ENCODE assay signal across 22 mouse cellular contexts in genomic region chr11:35370705-35371104, GRCm38 (mm10).
DNase-seq lines count a peak whose midpoint lies in the region; ATAC-seq and TF ChIP-seq lines count a peak whose summit lies in the region.
"Had no signal": no experiment of that assay in that cellular context is flagged by ENCODE, and none has a peak within 500 bp of the region (broad histone marks: within the 10 kb centered on the region; RNA-seq: fewer than 3 reads in every experiment).

No protein-coding gene starts in this region.

- H3K36me3 ChIP-seq in embryonic facial prominence, embryonic 10.5 days (replicated peaks), result no peaks in the 10 kb centered on the region; the same call in 1 of the 2 replicates
- no peaks in the 10 kb centered on the region for H3K36me3 ChIP-seq in hindbrain, embryonic 11.5 days (ENCODE audit: control insufficient read depth, insufficient read depth, low read length)
- H3K36me3 ChIP-seq in forebrain, embryonic 13.5 days (ENCODE audit: poor library complexity, severe bottlenecking), result no peaks in the 10 kb centered on the region
- H3K36me3 ChIP-seq: embryonic facial prominence, embryonic 12.5 days; hindbrain, embryonic 15.5 days; liver, embryonic 12.5 days; midbrain, embryonic 10.5 days had no signal

- peak; percentile 29 to 66 for DNase-seq in adrenal gland, adult (ENCODE audit: inconsistent age in 2 of 2, low spot score in 1 of 2)
- DNase-seq in adrenal gland, adult 18-20 months (ENCODE audit: low spot score in 2 of 2), result no peak
- DNase-seq in layer of hippocampus, adult 2 months (ENCODE audit: low spot score in 2 of 2), result no peak
- DNase-seq in layer of hippocampus, adult 8-10 months (ENCODE audit: low spot score in 2 of 2), result no peak
- DNase-seq in NIH3T3 (ENCODE audit: low read depth), result peak; percentile 57
- peak; percentile 69 for DNase-seq in embryonic facial prominence, embryonic 10.5 days (ENCODE audit: low spot score)
- no peak for DNase-seq in hindbrain, embryonic 11.5 days (ENCODE audit: low spot score)
- DNase-seq: cerebellum, adult 11 months; cerebellum, postnatal 14 days; gastrocnemius, adult 2 months; kidney, adult 18-20 months; layer of hippocampus, postnatal 36 days; right cerebral cortex, postnatal 14 days; thymus, adult 18-20 months had no signal

- WGBS in embryonic facial prominence, embryonic 10.5 days, result 9% methylated on average over 5 of the region's 5 CpGs
- WGBS in hindbrain, embryonic 11.5 days, result 29% methylated on average over 5 of the region's 5 CpGs
- WGBS in forebrain, embryonic 13.5 days, result 11% methylated on average over 5 of the region's 5 CpGs

- no peak for TF ChIP-seq CTCF in layer of hippocampus, adult 2 months (conservative IDR thresholded peaks at IDR 0.05)

- H3K9me3 ChIP-seq in embryonic facial prominence, embryonic 10.5 days, result peaks cover 11% of the 10 kb centered on the region
- no peaks in the 10 kb centered on the region for H3K9me3 ChIP-seq in hindbrain, embryonic 11.5 days (ENCODE audit: control insufficient read depth, low read length)
- peaks cover 10% of the 10 kb centered on the region for H3K9me3 ChIP-seq in forebrain, embryonic 13.5 days (replicated peaks)
- H3K9me3 ChIP-seq: hindbrain, embryonic 15.5 days had no signal

- H3K9ac ChIP-seq in hindbrain, embryonic 11.5 days (ENCODE audit: low read depth, low read length), result no peak overlapping the region
- no peak overlapping the region for H3K9ac ChIP-seq in forebrain, embryonic 13.5 days
- H3K9ac ChIP-seq: embryonic facial prominence, embryonic 12.5 days; hindbrain, embryonic 15.5 days; liver, embryonic 12.5 days had no signal

- ATAC-seq in hindbrain, embryonic 11.5 days (ENCODE audit: low FRiP score), result no peak
- no peak for ATAC-seq in forebrain, embryonic 13.5 days
- ATAC-seq: liver, embryonic 12.5 days had no signal

- no peak overlapping the region for H3K4me3 ChIP-seq in layer of hippocampus, adult 2 months
- H3K4me3 ChIP-seq in embryonic facial prominence, embryonic 10.5 days, result no peak overlapping the region
- H3K4me3 ChIP-seq in hindbrain, embryonic 11.5 days (ENCODE audit: low read depth, low read length), result no peak overlapping the region
- H3K4me3 ChIP-seq in forebrain, embryonic 13.5 days, result no peak overlapping the region
- H3K4me3 ChIP-seq: embryonic facial prominence, embryonic 12.5 days; gastrocnemius, adult 2 months; hindbrain, embryonic 15.5 days; liver, embryonic 12.5 days; midbrain, embryonic 10.5 days had no signal

- H3K4me1 ChIP-seq in embryonic facial prominence, embryonic 10.5 days, result peaks cover 42% of the 10 kb centered on the region
- 0 out of 2 replicates have a peak, but pooled peaks cover 2% of the 10 kb centered on the region for H3K4me1 ChIP-seq in hindbrain, embryonic 11.5 days (replicated peaks; ENCODE audit: control insufficient read depth, insufficient read depth, low read length)
- H3K4me1 ChIP-seq in forebrain, embryonic 13.5 days, result peaks cover 11% of the 10 kb centered on the region
- H3K4me1 ChIP-seq: liver, embryonic 12.5 days had no signal

- H3K27ac ChIP-seq in layer of hippocampus, adult 2 months, result peak overlapping the region; percentile 68
- H3K27ac ChIP-seq in embryonic facial prominence, embryonic 10.5 days (replicated peaks), result peak overlapping the region; percentile 52; the same call in 1 of the 2 replicates
- H3K27ac ChIP-seq in hindbrain, embryonic 11.5 days (ENCODE audit: low read depth, low read length), result no peak overlapping the region
- no peak overlapping the region for H3K27ac ChIP-seq in forebrain, embryonic 13.5 days
- H3K27ac ChIP-seq: embryonic facial prominence, embryonic 12.5 days; gastrocnemius, adult 2 months; hindbrain, embryonic 15.5 days; kidney, postnatal 0 days; liver, embryonic 12.5 days; macrophage; midbrain, embryonic 10.5 days had no signal

- peaks cover 14% of the 10 kb centered on the region; the same call in 1 of the 2 replicates for H3K27me3 ChIP-seq in embryonic facial prominence, embryonic 10.5 days (replicated peaks; ENCODE audit: low read depth, poor library complexity, severe bottlenecking)
- H3K27me3 ChIP-seq in hindbrain, embryonic 11.5 days (ENCODE audit: control insufficient read depth, insufficient read depth, low read length), result peaks cover 2% of the 10 kb centered on the region; the same call in 1 of the 2 replicates
- peaks cover 52% of the 10 kb centered on the region for H3K27me3 ChIP-seq in forebrain, embryonic 13.5 days

- H3K4me2 ChIP-seq in hindbrain, embryonic 11.5 days (replicated peaks; ENCODE audit: low read depth, low read length), result no peak overlapping the region
- H3K4me2 ChIP-seq in forebrain, embryonic 13.5 days, result no peak overlapping the region
- H3K4me2 ChIP-seq: embryonic facial prominence, embryonic 12.5 days; heart, embryonic 11.5 days; hindbrain, embryonic 15.5 days; liver, embryonic 12.5 days had no signal

Comparison
In these comparisons a context has a peak if more than half of its experiments do, and no peak if none do; other contexts are left out.
1. DNase-seq: peak in adrenal gland, adult (2 of 2), NIH3T3 (single experiment) and embryonic facial prominence, embryonic 10.5 days (single experiment); none in adrenal gland, adult 18-20 months (0 of 2), layer of hippocampus, adult 2 months (0 of 2), layer of hippocampus, adult 8-10 months (0 of 2) and hindbrain, embryonic 11.5 days (single experiment).
2. H3K27ac ChIP-seq: peak in layer of hippocampus, adult 2 months (single experiment) and embryonic facial prominence, embryonic 10.5 days (single experiment); none in hindbrain, embryonic 11.5 days (single experiment) and forebrain, embryonic 13.5 days (single experiment).